Mouse (Mus musculus) C2C12 (cell line): Measurements from ENCODE around the gene Colec11.

ENCODE experiments used
- CTCF ChIP-seq: IDR thresholded peaks from one replicate; pipeline ENCODE4 v1.5.1; 2011; ENCODE audit not compliant: control insufficient read depth, insufficient read depth, insufficient read length
- MAX ChIP-seq: IDR thresholded peaks from one replicate; pipeline ENCODE4 v1.6.1; 2011; ENCODE audit warnings: mild to moderate bottlenecking, control low read depth
- USF1 ChIP-seq: IDR thresholded peaks from one replicate; pipeline ENCODE4 v1.6.1; 2011; ENCODE audit warnings: low read depth, mild to moderate bottlenecking, control low read depth, moderate library complexity

DNA sequence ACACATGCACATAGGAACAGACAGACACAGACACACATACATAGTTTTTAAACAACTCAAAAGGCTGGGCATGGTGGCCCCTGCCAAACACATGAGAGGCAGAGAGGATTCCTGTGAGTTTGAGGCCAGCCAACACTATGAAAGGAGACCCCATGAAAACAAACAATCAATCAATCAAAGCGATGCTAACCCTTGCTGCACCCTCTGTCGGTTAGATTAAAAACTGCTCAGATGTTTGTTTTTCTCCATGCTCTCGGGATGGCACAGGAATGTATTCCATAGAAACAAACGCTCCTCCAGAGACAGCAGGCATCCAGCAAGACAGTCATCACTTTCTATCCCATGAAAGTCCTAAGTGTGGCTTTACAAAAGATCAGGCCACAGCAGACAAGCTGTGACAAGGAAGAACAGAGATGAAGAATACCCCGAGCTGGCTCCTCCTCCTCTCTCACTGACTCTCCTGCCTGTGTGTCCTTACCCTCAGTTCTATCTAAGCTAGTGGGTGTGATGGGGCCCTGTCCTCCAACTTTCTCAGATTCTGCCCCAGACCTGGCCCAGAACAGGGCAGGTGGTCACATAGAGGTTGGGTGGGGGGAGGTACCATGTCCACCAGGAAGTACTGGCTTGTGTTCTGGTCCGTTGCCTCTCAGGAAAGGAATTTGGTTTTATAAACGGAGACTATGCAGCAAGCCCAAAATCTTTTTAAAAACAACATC lies 1.6 kb downstream of the Colec11 start:
- no peak for TF ChIP-seq CTCF
- no peak for TF ChIP-seq MAX
- TF ChIP-seq USF1 = no peak
